Mouse (Mus musculus) midbrain, embryonic 11.5 days (tissue): ENCODE data around the gene Sox18. TPM values are rescaled to one million over a fixed set of nuclear protein-coding genes. Genes with fewer than 3 reads are reported as not detected.

Experiments
- ATAC-seq: fragments of 200-750 bp; cut with Nextera tagmentation; 2 replicates; pipeline ENCODE4 v1.8.0; 2017; ENCODE audit warnings: moderate TSS enrichment, moderate library complexity; ENCODE audit not compliant: low FRiP score
- DNase-seq: peaks from one replicate; pipeline ENCODE4 v3.0.0; 2015; ENCODE audit warnings: low spot score; ENCODE audit errors: missing footprints
- H3K27ac ChIP-seq: fragments of 300-500 bp; sonication (generic); 2 replicates; pipeline ENCODE4 v1.5.1; 2014; ENCODE audit warnings: low read depth, low read length
- H3K27me3 ChIP-seq: fragments of 300-500 bp; sonication (generic); 2 replicates; pipeline ENCODE4 v1.6.1; 2014; ENCODE audit warnings: mild to moderate bottlenecking, low read length, moderate library complexity, mixed read lengths; ENCODE audit not compliant: control insufficient read depth, insufficient read depth
- H3K36me3 ChIP-seq: fragments of 300-500 bp; sonication (generic); 2 replicates; pipeline ENCODE4 v1.6.1; 2014; ENCODE audit warnings: mild to moderate bottlenecking, low read length, moderate library complexity, mixed read lengths; ENCODE audit not compliant: control insufficient read depth, insufficient read depth
- H3K4me1 ChIP-seq: fragments of 300-500 bp; sonication (generic); 2 replicates; pipeline ENCODE4 v1.6.1; 2014; ENCODE audit warnings: low read length; ENCODE audit not compliant: control insufficient read depth, insufficient read depth
- H3K4me2 ChIP-seq: fragments of 300-500 bp; sonication (generic); 2 replicates; pipeline ENCODE4 v1.6.1; 2014; ENCODE audit warnings: mild to moderate bottlenecking, moderate library complexity
- H3K4me3 ChIP-seq: fragments of 300-500 bp; sonication (generic); 2 replicates; pipeline ENCODE4 v1.5.1; 2014; ENCODE audit warnings: low read depth, low read length
- H3K9ac ChIP-seq: fragments of 300-500 bp; sonication (generic); 2 replicates; pipeline ENCODE4 v1.6.1; 2014; ENCODE audit warnings: low read length
- H3K9me3 ChIP-seq: fragments of 300-500 bp; sonication (generic); 2 replicates; pipeline ENCODE4 v1.6.1; 2016; ENCODE audit warnings: low read length; ENCODE audit not compliant: control insufficient read depth
- WGBS: fragments of 180-500 bp; shearing (Covaris S2); extraction: QIAGEN DNeasy Blood & Tissue Kit; methylation state at CpG from one replicate; pipeline ENCODE4 v1.1.7; 2014; 5-methylcytosine and 5-hydroxymethylcytosine counted together
- polyA plus RNA-seq: library from polyadenylated mRNA; unstranded; fragments of >200 nt; fragmentation: Nextera tagmentation; extraction: Ambion mirVana; gene quantifications from 2 replicates; pipeline ENCODE4 v1.2.1, GENCODE M21; 2014

Gene Sox18
- polyA plus RNA-seq, 1 experiment from 2014 or later, result 14.6 TPM

GRCm38 (mm10) chr2:181687586-181687985 lies 16.1 kb upstream of the Sox18 start:
- H3K4me1 ChIP-seq, result peaks cover 1% of the 10 kb centered on the region; the same call in 1 of the 2 replicates
- DNase-seq, result no peak
- 95% methylated on average over 8 of the region's 8 CpGs for WGBS
- H3K4me3 ChIP-seq, result no peak overlapping the region
- no peak for ATAC-seq
- H3K9me3 ChIP-seq, result no peaks in the 10 kb centered on the region
- H3K9ac ChIP-seq, result no peak overlapping the region
- H3K27me3 ChIP-seq, result no peaks in the 10 kb centered on the region
- H3K36me3 ChIP-seq, result peaks cover 2% of the 10 kb centered on the region; the same call in 1 of the 2 replicates
- no peak overlapping the region for H3K4me2 ChIP-seq
- no peak overlapping the region for H3K27ac ChIP-seq

DNA sequence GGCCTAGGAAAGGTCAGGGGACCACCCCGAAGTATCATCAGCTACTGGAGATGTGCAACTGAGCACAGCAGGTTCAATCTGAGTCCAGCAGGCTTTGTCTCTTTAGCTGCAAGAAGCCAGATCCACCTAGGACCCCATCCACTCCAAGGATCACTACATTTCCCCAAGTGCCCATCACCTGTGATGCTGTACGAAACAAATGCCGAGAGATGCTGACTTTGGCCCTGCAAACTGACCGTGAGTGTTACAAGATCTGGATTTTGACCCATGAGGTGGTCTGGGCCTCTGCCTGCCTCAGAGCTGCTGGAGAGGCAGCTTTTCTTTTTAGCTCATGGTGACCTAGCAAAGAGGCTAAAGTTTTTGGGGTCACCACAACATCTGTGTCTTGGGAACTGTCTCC lies 14.2 kb upstream of the Sox18 start:
- Histone ChIP-seq H3K4me3 (no peak overlapping the region), H3K9ac (no peak overlapping the region), H3K36me3 (peaks cover 2% of the 10 kb centered on the region; the same call in 1 of the 2 replicates), H3K4me2 (no peak overlapping the region), H3K27me3 (no peaks in the 10 kb centered on the region), H3K4me1 (peaks cover 4% of the 10 kb centered on the region), H3K9me3 (no peaks in the 10 kb centered on the region), H3K27ac (no peak overlapping the region)
- no peak for ATAC-seq
- 91% methylated on average over 4 of the region's 4 CpGs for WGBS
- peak; percentile 33 for DNase-seq

DNA sequence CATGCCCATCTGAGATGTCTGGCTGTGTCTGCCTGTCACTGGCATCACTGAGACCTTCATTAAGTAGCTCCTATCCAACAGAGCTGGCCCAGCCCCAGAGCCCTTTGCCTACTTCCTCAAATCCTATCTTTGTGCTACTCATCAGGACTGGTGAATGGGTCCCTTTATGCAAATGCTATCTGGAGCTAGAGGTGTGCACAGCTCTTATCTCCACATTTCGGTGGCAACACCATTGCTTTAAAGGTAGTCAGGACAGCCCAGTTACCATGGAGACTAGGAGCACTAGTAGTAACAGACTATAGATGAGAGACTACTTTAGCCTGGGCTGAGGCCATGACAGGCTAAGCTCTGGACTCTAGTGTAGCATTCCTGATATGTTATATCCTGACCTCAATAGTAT lies 13.3 kb upstream of the Sox18 start:
- Histone ChIP-seq H3K4me1 (peaks cover 8% of the 10 kb centered on the region), H3K27ac (no peak overlapping the region), H3K4me2 (no peak overlapping the region), H3K9ac (no peak overlapping the region), H3K27me3 (no peaks in the 10 kb centered on the region), H3K9me3 (no peaks in the 10 kb centered on the region), H3K36me3 (peaks cover 2% of the 10 kb centered on the region; the same call in 1 of the 2 replicates), H3K4me3 (no peak overlapping the region)
- peak; percentile 28 for DNase-seq
- no peak for ATAC-seq
- 87% methylated on average over 1 of the region's 1 CpGs for WGBS

GRCm38 (mm10) chr2:181683381-181683780 lies 11.9 kb upstream of the Sox18 start:
- ATAC-seq, result no peak
- WGBS, result 67% methylated on average over 4 of the region's 4 CpGs
- H3K27me3 ChIP-seq, result no peaks in the 10 kb centered on the region; the same call in 1 of the 2 replicates
- H3K9me3 ChIP-seq, result no peaks in the 10 kb centered on the region
- no peak overlapping the region for H3K27ac ChIP-seq
- H3K4me1 ChIP-seq, result peaks cover 12% of the 10 kb centered on the region
- no peak overlapping the region for H3K9ac ChIP-seq
- H3K4me3 ChIP-seq, result no peak overlapping the region
- no peak for DNase-seq
- peaks cover 2% of the 10 kb centered on the region; the same call in 1 of the 2 replicates for H3K36me3 ChIP-seq
- H3K4me2 ChIP-seq, result no peak overlapping the region

DNA sequence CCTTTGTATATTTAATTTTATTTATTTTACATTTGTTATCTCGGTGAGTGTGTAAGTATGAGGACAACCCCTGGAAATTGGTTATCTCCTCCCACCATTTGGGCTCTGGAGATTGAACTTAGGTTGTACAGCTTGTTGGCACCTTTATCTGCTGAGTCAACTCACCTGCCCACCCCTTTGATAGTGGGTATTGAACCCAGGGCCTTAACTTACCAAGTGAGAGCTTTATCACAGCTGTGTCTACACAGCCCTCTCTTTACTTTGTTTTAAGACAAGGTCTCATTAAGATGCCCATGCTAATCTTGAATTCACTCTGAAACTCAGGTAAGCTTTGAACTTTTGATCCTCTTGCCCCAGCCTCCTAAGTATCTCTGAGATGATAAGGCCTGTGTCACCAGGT lies 10.5 kb upstream of the Sox18 start:
- Histone ChIP-seq H3K27me3 (no peaks in the 10 kb centered on the region; the same call in 1 of the 2 replicates), H3K9ac (no peak overlapping the region), H3K4me1 (peaks cover 12% of the 10 kb centered on the region), H3K9me3 (no peaks in the 10 kb centered on the region), H3K36me3 (peaks cover 2% of the 10 kb centered on the region; the same call in 1 of the 2 replicates), H3K4me3 (no peak overlapping the region), H3K27ac (no peak overlapping the region), H3K4me2 (no peak overlapping the region)
- DNase-seq (no peak), ATAC-seq (no peak)
- 84% methylated on average over 1 of the region's 1 CpGs for WGBS

- peak; percentile 19 for ATAC-seq
- Histone ChIP-seq H3K27ac (no peak overlapping the region), H3K9ac (peak overlapping the region; percentile 84), H3K36me3 (no peaks in the 10 kb centered on the region), H3K27me3 (no peaks in the 10 kb centered on the region; the same call in 1 of the 2 replicates), H3K4me1 (peaks cover 12% of the 10 kb centered on the region), H3K9me3 (no peaks in the 10 kb centered on the region), H3K4me2 (peak overlapping the region; percentile 77), H3K4me3 (peak overlapping the region; percentile 59)
- 22% methylated on average over 7 of the region's 7 CpGs for WGBS
- DNase-seq, result peak; percentile 93
These were observed 9.3 kb upstream of the Sox18 start for GRCm38 (mm10) chr2:181680716-181681117.

GRCm38 (mm10) chr2:181679951-181680715 lies 8.7 kb upstream of the Sox18 start, which contains the start of gene Tcea2:
Gene Tcea2 (plus strand): TSS chr2:181680310.
- Histone ChIP-seq H3K4me1 (peaks cover 16% of the 10 kb centered on the region), H3K4me2 (peak within 1 kb of the TSS; percentile 77), H3K9ac (peak within 1 kb of the TSS; percentile 84), H3K36me3 (no peaks in the 10 kb centered on the region), H3K9me3 (no peaks in the 10 kb centered on the region), H3K27ac (no peak within 1 kb of the TSS), H3K4me3 (peak within 1 kb of the TSS; percentile 59), H3K27me3 (no peaks in the 10 kb centered on the region; the same call in 1 of the 2 replicates)
- WGBS, result under 1% methylated on average over 64 of the region's 69 CpGs
- DNase-seq, result peak; percentile 97
- ATAC-seq, result peak; percentile 75

DNA sequence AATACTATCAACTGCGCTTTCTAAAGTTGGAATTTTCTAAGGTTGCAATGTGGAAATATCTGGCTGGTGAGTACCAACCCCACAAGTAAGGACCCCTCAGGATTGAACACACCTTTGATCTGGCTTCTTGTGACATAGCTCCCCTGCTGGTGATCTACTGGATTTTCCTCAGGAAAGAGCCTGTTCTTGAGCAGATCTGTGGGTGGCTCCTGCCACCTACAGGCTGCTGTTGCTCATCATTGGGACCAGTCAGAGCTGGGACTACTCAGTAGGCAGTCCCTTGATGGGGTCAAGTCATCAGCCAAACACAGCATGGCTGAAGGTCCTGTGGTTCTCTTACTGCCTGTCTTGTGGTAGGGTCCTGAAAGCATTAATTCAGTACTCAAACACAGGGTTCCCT lies 7.3 kb upstream of the Sox18 start:
- DNase-seq, result peak; percentile 94
- H3K27me3 ChIP-seq, result peaks cover 2% of the 10 kb centered on the region; the same call in 1 of the 2 replicates
- no peaks in the 10 kb centered on the region for H3K9me3 ChIP-seq
- H3K27ac ChIP-seq, result no peak overlapping the region
- no peak overlapping the region for H3K4me2 ChIP-seq
- H3K4me3 ChIP-seq, result no peak overlapping the region
- H3K4me1 ChIP-seq, result peaks cover 16% of the 10 kb centered on the region
- ATAC-seq, result peak; percentile 53; the same call in 1 of the 2 replicates
- H3K36me3 ChIP-seq, result no peaks in the 10 kb centered on the region
- 44% methylated on average over 1 of the region's 1 CpGs for WGBS
- H3K9ac ChIP-seq, result no peak overlapping the region

DNA sequence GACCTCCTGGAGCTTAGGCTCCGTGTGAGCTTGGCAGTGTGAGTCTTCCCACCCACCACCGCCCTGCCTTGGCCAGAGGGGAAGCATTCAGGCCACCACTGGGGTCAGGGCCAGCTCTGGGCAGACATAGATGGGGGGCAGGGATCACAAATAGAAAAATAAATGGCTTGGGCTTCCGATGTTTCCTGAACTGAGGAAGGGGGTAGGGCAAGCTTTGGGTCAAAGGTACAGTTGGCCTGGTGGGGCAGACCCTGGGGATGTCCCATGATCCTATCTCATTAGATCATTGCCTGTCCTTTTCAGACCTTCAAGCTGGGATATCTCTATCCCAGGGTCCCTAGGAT lies 6.3 kb upstream of the Sox18 start:
- H3K4me1 ChIP-seq, result peaks cover 16% of the 10 kb centered on the region

More for the DNA sequence above, 6.3 kb upstream of the Sox18 start:
- no peaks in the 10 kb centered on the region for H3K36me3 ChIP-seq
- no peak overlapping the region for H3K9ac ChIP-seq
- no peak overlapping the region for H3K27ac ChIP-seq
- ATAC-seq (no peak), DNase-seq (no peak)
- no peaks in the 10 kb centered on the region for H3K9me3 ChIP-seq
- 62% methylated on average over 3 of the region's 3 CpGs for WGBS
- no peak overlapping the region for H3K4me2 ChIP-seq
- H3K27me3 ChIP-seq, result peaks cover 12% of the 10 kb centered on the region
- H3K4me3 ChIP-seq, result no peak overlapping the region
